8 mouse cellular contexts compared by ENCODE assay signal in the genomic region with DNA sequence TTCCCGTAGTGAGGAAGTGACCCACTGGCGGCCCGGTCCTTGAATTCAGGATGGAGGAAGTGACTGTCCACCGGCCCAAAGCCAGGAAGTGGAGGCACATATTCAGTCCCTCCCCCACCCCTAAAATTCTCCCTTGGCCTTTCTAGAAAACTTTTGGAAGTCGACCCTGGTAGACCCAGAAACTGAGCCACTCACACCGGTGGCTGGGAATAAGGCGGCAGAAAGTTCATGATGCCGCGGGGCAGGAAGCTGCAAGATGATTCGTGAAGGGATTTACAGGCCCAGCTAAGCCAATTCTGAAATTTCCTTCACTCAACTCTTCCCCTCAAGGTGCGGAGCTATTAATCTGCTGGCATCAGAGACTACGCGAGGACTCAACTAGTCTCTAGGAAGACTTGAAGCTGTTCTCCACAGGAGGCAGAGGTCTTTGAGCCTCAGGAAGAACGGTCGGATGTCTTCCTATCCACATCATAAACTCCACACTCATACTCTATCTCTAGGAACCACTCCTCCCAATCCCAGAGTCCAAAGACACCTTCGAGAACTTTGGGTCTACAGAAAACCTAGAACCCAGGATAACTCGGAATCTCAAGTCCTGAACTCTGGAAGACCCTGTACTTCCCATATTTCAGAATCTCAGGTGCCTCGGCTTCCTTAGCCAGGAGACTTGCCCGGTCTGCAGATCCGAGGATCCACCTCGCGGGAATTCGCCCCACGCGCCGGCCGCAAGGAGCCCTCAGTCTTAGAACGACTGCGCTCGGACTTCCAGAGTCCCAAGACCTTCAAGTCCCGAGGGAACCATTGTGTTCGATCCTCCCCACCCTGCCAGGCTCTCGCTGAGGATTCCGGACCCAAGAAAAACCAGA. TPM values are rescaled to one million over a fixed set of nuclear protein-coding genes. Genes with fewer than 3 reads are reported as not detected.
DNase-seq lines count a peak whose midpoint lies in the region; ATAC-seq and TF ChIP-seq lines count a peak whose summit lies in the region.

No protein-coding gene starts in this region.

- intact Hi-C loops in left cerebral cortex, adult 2 months (cut with DNase I): loop anchor here (1.0 to 5.0 kb wide), 2 partner anchors 21 to 61 kb away; no protein-coding TSS in a partner anchor
- intact Hi-C loops in heart, postnatal 36 days (cut with DNase I): loop anchor here (2.0 kb wide), 2 partner anchors 44 to 62 kb away; partner anchors contain the start of gene Rnf185

- ATAC-seq in embryonic facial prominence, embryonic 11.5 days (replicated peaks; ENCODE audit: insufficient number of reproducible peaks, low FRiP score, low TSS enrichment, low read depth): peak; percentile 24
- ATAC-seq in limb, embryonic 15.5 days (ENCODE audit: insufficient number of reproducible peaks, low FRiP score, low TSS enrichment, low read depth): no peak
- peak; percentile 9; the same call in 1 of the 2 replicates for ATAC-seq in monocyte, adult 5-6 weeks (replicated peaks; ENCODE audit: insufficient number of reproducible peaks, low FRiP score, low TSS enrichment, poor library complexity, severe bottlenecking)

- no peaks in the 10 kb centered on the region for H3K9me3 ChIP-seq in embryonic facial prominence, embryonic 11.5 days (replicated peaks; ENCODE audit: control insufficient read depth, low read length)
- no peaks in the 10 kb centered on the region for H3K9me3 ChIP-seq in limb, embryonic 15.5 days

- H3K4me3 ChIP-seq in left cerebral cortex, adult 2 months: peak overlapping the region; percentile 85
- peak overlapping the region; percentile 69 for H3K4me3 ChIP-seq in embryonic facial prominence, embryonic 11.5 days (ENCODE audit: low read depth, low read length)
- H3K4me3 ChIP-seq in limb, embryonic 15.5 days: peak overlapping the region; percentile 83

- H3K9ac ChIP-seq in embryonic facial prominence, embryonic 11.5 days (replicated peaks; ENCODE audit: low read length): peak overlapping the region; percentile 76
- peak overlapping the region; percentile 58 for H3K9ac ChIP-seq in limb, embryonic 15.5 days

- H3K27ac ChIP-seq in left cerebral cortex, adult 2 months: peak overlapping the region; percentile 85
- H3K27ac ChIP-seq in embryonic facial prominence, embryonic 11.5 days (replicated peaks; ENCODE audit: low read depth, low read length): 0 out of 2 replicates have a peak overlapping the region, but pooled peaks have one; percentile 16
- peak overlapping the region; percentile 38 for H3K27ac ChIP-seq in limb, embryonic 15.5 days

- DNase-seq in left cerebral cortex, adult 2 months (ENCODE audit: extremely low spot score in 1 of 2, low spot score in 2 of 2): no peak
- no peak for DNase-seq in left cerebral cortex, adult 11 months (ENCODE audit: low spot score)
- peak; percentile 19 for DNase-seq in embryonic facial prominence, embryonic 11.5 days (ENCODE audit: low spot score)
- DNase-seq in heart, postnatal 36 days: peak; percentile 14 to 18
- no peak for DNase-seq in gastrocnemius, postnatal 4 days (ENCODE audit: low spot score in 2 of 2)
- DNase-seq in right cerebral cortex, postnatal 25 days: no peak

- H3K27me3 ChIP-seq in embryonic facial prominence, embryonic 11.5 days (ENCODE audit: control insufficient read depth, insufficient read depth, low read length): no peaks in the 10 kb centered on the region
- no peaks in the 10 kb centered on the region for H3K27me3 ChIP-seq in limb, embryonic 15.5 days

- no peaks in the 10 kb centered on the region for H3K36me3 ChIP-seq in embryonic facial prominence, embryonic 11.5 days (replicated peaks; ENCODE audit: control insufficient read depth, insufficient read depth, low read depth, low read length)
- H3K36me3 ChIP-seq in limb, embryonic 15.5 days: no peaks in the 10 kb centered on the region

- WGBS in embryonic facial prominence, embryonic 11.5 days: 5% methylated on average over 34 of the region's 34 CpGs
- 6% methylated on average over 34 of the region's 34 CpGs for WGBS in limb, embryonic 15.5 days

- no peak for TF ChIP-seq CTCF in left cerebral cortex, adult 2 months (IDR thresholded peaks at IDR 0.05)

- peak overlapping the region; percentile 75 for H3K4me2 ChIP-seq in embryonic facial prominence, embryonic 11.5 days (ENCODE audit: low read depth, low read length)
- peak overlapping the region; percentile 77 for H3K4me2 ChIP-seq in limb, embryonic 15.5 days

- H3K4me1 ChIP-seq in embryonic facial prominence, embryonic 11.5 days (ENCODE audit: control insufficient read depth, insufficient read depth, low read length): peaks cover 5% of the 10 kb centered on the region; the same call in 1 of the 2 replicates
- H3K4me1 ChIP-seq in limb, embryonic 15.5 days: peaks cover 13% of the 10 kb centered on the region; the same call in 1 of the 2 replicates

RNA-seq across cellular contexts. Expression of gene Limk2, which starts 0.6 kb away (rescaled TPM):
- 100 to 1,000 TPM in 1 of 2 experiments, 10 to 100 TPM in 1; 97.5 to 109 TPM for total RNA-seq in left cerebral cortex, adult 2 months (2021)
- polyA plus RNA-seq in embryonic facial prominence, embryonic 11.5 days (2014; fragmentation: Nextera tagmentation; extraction: Ambion mirVana): 47.3 and 55.9 TPM in 2 replicates
- total RNA-seq in heart, postnatal 36 days (2021): 10 to 100 TPM; 17.6 to 24.8 TPM
- 102 and 108 TPM in 2 replicates for polyA plus RNA-seq in limb, embryonic 15.5 days (2015; fragmentation: Nextera tagmentation; extraction: Ambion mirVana)
- 19.9 to 43.2 TPM (median 21.4 TPM) in 3 replicates for total RNA-seq in monocyte, adult 5-6 weeks (2017)
- 10 to 100 TPM; 23.6 to 28.2 TPM for total RNA-seq in gastrocnemius, postnatal 4 days (2021)

RNA-seq across cellular contexts. Expression of gene Rnf185, which starts 43.8 kb away (rescaled TPM):
- total RNA-seq in left cerebral cortex, adult 2 months (2021): 10 to 100 TPM; 26.4 to 27.6 TPM
- polyA plus RNA-seq in embryonic facial prominence, embryonic 11.5 days (2014; fragmentation: Nextera tagmentation; extraction: Ambion mirVana): 48.1 and 50.7 TPM in 2 replicates
- total RNA-seq in heart, postnatal 36 days (2021): 10 to 100 TPM; 18.6 to 20.3 TPM
- polyA plus RNA-seq in limb, embryonic 15.5 days (2015; fragmentation: Nextera tagmentation; extraction: Ambion mirVana): 32.8 and 35.7 TPM in 2 replicates
- total RNA-seq in monocyte, adult 5-6 weeks (2017): 14.4 to 15.7 TPM (median 14.5 TPM) in 3 replicates
- 10 to 100 TPM; 24.2 to 26.5 TPM for total RNA-seq in gastrocnemius, postnatal 4 days (2021)

Comparison
In these comparisons a context has a peak if more than half of its experiments do, and no peak if none do; other contexts are left out.
1. DNase-seq: peak in embryonic facial prominence, embryonic 11.5 days (single experiment) and heart, postnatal 36 days (2 of 2); none in left cerebral cortex, adult 2 months (0 of 2), left cerebral cortex, adult 11 months (single experiment), gastrocnemius, postnatal 4 days (0 of 2) and right cerebral cortex, postnatal 25 days (single experiment).
2. H3K27ac ChIP-seq: peak in every context shown above with its lines; median percentile 85 in left cerebral cortex, adult 2 months; 38 in limb, embryonic 15.5 days; 16 in embryonic facial prominence, embryonic 11.5 days.
3. Peak in every context shown above with its lines, with median percentiles within 50 percentile points of each other: H3K4me3 ChIP-seq.